Mouse (Mus musculus): ENCODE measurements at regions not wholly inside any gene's neighbourhood (a gene's known extent, or its start where the extent isn't known, plus 50 kb on each side); places are given as distances from the start of the nearest gene placed in this dataset.

- no peak for TF ChIP-seq POLR2A (IDR thresholded peaks at IDR 0.05; ENCODE audit: low read depth, low read length)
- no peak for TF ChIP-seq CTCF (IDR thresholded peaks at IDR 0.05; ENCODE audit: extremely low read depth, insufficient read length, insufficient replicate concordance, low read depth, low read length)
Measured at GRCm38 (mm10) chr4:83949612-83950011, 424.3 kb downstream of the Ccdc171 start.

Measured in small intestine, adult 2 months (tissue).